Mouse (Mus musculus) brain, embryonic 14.5 days (tissue): ENCODE data around the gene Cyp2t4.

Experiments
- CTCF ChIP-seq: fragments of 200-500 bp; IDR thresholded peaks from 2 replicates; pipeline ENCODE4 v1.5.1; 2012; ENCODE audit warnings: inconsistent platforms, mild to moderate bottlenecking, moderate library complexity, borderline replicate concordance; ENCODE audit not compliant: insufficient read depth, insufficient read length; ENCODE audit errors: extremely low read depth
- POLR2A ChIP-seq: fragments of 200-500 bp; IDR thresholded peaks from 2 replicates; pipeline ENCODE4 v1.6.1; 2012; ENCODE audit warnings: mild to moderate bottlenecking, inconsistent platforms, borderline replicate concordance; ENCODE audit not compliant: poor library complexity, insufficient read depth, insufficient read length, severe bottlenecking; ENCODE audit errors: extremely low read depth

- TF ChIP-seq CTCF = no peak
- TF ChIP-seq POLR2A = no peak
Measured at GRCm38 (mm10) chr7:27159256-27159655, 5.7 kb downstream of the Cyp2t4 start.
